Mouse (Mus musculus) heart, postnatal 0 days (tissue): Measurements from ENCODE around the gene Erbb2. TPM values are rescaled to one million over a fixed set of nuclear protein-coding genes. Genes with fewer than 3 reads are reported as not detected.
A peak's percentile ranks its signal among the peaks of the same experiment; 100 is the strongest.

Experiments used
- ATAC-seq: fragments of 200-750 bp; cut with Nextera tagmentation; 2 replicates; pipeline ENCODE4 v1.8.0; 2017; ENCODE audit warnings: low read depth, moderate number of reproducible peaks, moderate library complexity; ENCODE audit not compliant: insufficient read depth
- DNase-seq: peaks from one replicate; pipeline ENCODE4 v3.0.0-alpha.2; 2016; ENCODE audit warnings: low spot score
- H3K27ac ChIP-seq: fragments of 300-500 bp; sonication (generic); 2 replicates; pipeline ENCODE4 v1.5.1; 2014; ENCODE audit warnings: low read depth, mild to moderate bottlenecking
- H3K27me3 ChIP-seq: fragments of 300-500 bp; sonication (generic); 2 replicates; pipeline ENCODE4 v1.6.1; 2014; ENCODE audit warnings: low read length, mixed read lengths; ENCODE audit not compliant: control insufficient read depth, insufficient read depth
- H3K36me3 ChIP-seq: fragments of 300-500 bp; sonication (generic); replicated peaks from 2 replicates; pipeline ENCODE4 v1.6.1; 2014; ENCODE audit warnings: low read length, mixed read lengths; ENCODE audit not compliant: control insufficient read depth, insufficient read depth
- H3K4me1 ChIP-seq: fragments of 300-500 bp; sonication (generic); 2 replicates; pipeline ENCODE4 v1.6.1; 2014; ENCODE audit warnings: antibody characterized with exemption; ENCODE audit not compliant: control insufficient read depth, insufficient read depth
- H3K4me2 ChIP-seq: fragments of 300-500 bp; sonication (generic); 2 replicates; pipeline ENCODE4 v1.6.1; 2014; ENCODE audit warnings: low read depth, mild to moderate bottlenecking, low read length, moderate library complexity
- H3K4me3 ChIP-seq: fragments of 300-500 bp; sonication (generic); 2 replicates; pipeline ENCODE4 v1.5.1; 2014; ENCODE audit warnings: low read depth, low read length
- H3K9ac ChIP-seq: fragments of 300-500 bp; sonication (generic); replicated peaks from 2 replicates; pipeline ENCODE4 v1.6.1; 2014; ENCODE audit warnings: low read depth, low read length, mixed read lengths
- H3K9me3 ChIP-seq: fragments of 300-500 bp; sonication (generic); replicated peaks from 2 replicates; pipeline ENCODE4 v1.6.1; 2016; ENCODE audit warnings: low read length; ENCODE audit not compliant: control insufficient read depth
- CTCF ChIP-seq: IDR thresholded peaks from 2 replicates; pipeline ENCODE4 v1.5.1; 2016; ENCODE audit warnings: antibody characterized with exemption, control low read depth, low read depth
- EP300 ChIP-seq: IDR thresholded peaks from 2 replicates; pipeline ENCODE4 v1.6.1; 2016; ENCODE audit warnings: antibody characterized with exemption, low read depth
- WGBS: fragments of 180-500 bp; shearing (Covaris S2); extraction: QIAGEN DNeasy Blood & Tissue Kit; methylation state at CpG from one replicate; pipeline ENCODE4 v1.1.7; 2014; 5-methylcytosine and 5-hydroxymethylcytosine counted together
- polyA plus RNA-seq: library from polyadenylated mRNA; unstranded; fragments of >200 nt; fragmentation: Nextera tagmentation; extraction: Ambion mirVana; gene quantifications from 2 replicates; pipeline ENCODE4 v1.2.1, GENCODE M21; 2015
- total RNA-seq: library from RNA; depleted of rRNA; stranded (reverse); fragments of >200 nt; gene quantifications from 2 replicates; pipeline ENCODE4 v1.2.3, GENCODE M21; 2014; ENCODE audit warnings: low replicate concordance

The Erbb2 gene
- total and polyA plus RNA-seq, 2 experiments from 2014 or later: 15.5 to 23.2 TPM

DNA sequence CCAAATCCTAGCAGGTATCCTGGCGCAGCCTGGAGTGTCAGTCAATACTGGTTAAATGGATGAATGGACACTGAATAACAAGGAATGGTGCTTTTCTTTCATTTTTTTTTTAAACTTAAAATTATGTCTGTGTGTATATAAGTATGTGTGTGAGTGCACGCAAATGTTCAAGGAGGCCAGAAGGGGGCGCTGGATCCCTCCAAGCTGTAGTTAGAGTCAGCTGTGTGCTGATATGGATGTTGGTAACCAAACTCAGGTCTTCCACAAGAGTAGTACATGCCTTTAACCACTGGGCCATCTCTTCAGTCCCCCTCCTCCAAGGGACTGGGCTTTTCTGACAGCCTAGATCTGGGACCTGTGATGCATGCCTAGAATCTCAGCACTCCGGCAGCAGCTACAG is 43.2 kb downstream of the Erbb2 start:
- ATAC-seq: no peak
- no peak overlapping the region for H3K9ac ChIP-seq
- no peaks in the 10 kb centered on the region for H3K36me3 ChIP-seq
- 79% methylated on average over 4 of the region's 4 CpGs for WGBS
- no peak for DNase-seq
- no peak overlapping the region for H3K4me2 ChIP-seq
- no peak for TF ChIP-seq EP300
- no peak for TF ChIP-seq CTCF
- H3K27ac ChIP-seq: no peak overlapping the region
- no peaks in the 10 kb centered on the region for H3K4me1 ChIP-seq
- no peak overlapping the region for H3K4me3 ChIP-seq
- peaks cover 26% of the 10 kb centered on the region for H3K27me3 ChIP-seq
- no peaks in the 10 kb centered on the region for H3K9me3 ChIP-seq

DNA sequence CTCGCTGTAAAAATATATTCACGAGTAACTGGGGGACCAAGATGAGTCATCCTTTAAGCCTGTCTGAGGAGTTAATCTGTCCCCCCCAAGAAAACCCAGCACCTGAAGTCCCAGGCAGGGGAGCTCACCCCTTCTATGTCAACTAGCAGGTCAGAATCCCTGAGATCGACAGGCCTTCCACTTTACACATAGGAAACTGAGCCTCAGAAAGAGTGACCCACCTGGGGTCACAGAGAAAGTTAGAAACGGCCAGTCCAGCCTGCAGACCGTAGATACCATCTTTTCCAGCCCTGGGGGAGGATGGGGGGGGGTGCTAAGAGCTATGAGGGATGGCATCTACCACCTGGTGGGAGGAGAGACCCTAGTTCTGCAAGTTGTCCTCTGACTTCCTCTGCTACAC is 44.3 kb downstream of the Erbb2 start:
- TF ChIP-seq EP300 (no peak), CTCF (no peak)
- no peak overlapping the region for H3K27ac ChIP-seq
- no peak overlapping the region for H3K9ac ChIP-seq
- H3K4me1 ChIP-seq: no peaks in the 10 kb centered on the region
- H3K27me3 ChIP-seq: peaks cover 22% of the 10 kb centered on the region
- no peaks in the 10 kb centered on the region for H3K36me3 ChIP-seq
- H3K4me3 ChIP-seq: no peak overlapping the region
- 68% methylated on average over 5 of the region's 5 CpGs for WGBS
- no peaks in the 10 kb centered on the region for H3K9me3 ChIP-seq
- no peak overlapping the region for H3K4me2 ChIP-seq
- DNase-seq (no peak), ATAC-seq (no peak)

- 21% methylated on average over 9 of the region's 9 CpGs for WGBS
- no peak overlapping the region for H3K27ac ChIP-seq
- no peak overlapping the region for H3K9ac ChIP-seq
- no peak for ATAC-seq
- no peaks in the 10 kb centered on the region for H3K36me3 ChIP-seq
- no peaks in the 10 kb centered on the region for H3K4me1 ChIP-seq
- TF ChIP-seq EP300 (no peak), CTCF (no peak)
- H3K27me3 ChIP-seq: peaks cover 22% of the 10 kb centered on the region
- no peaks in the 10 kb centered on the region for H3K9me3 ChIP-seq
- H3K4me3 ChIP-seq: peak overlapping the region; percentile 55
- DNase-seq: no peak
- H3K4me2 ChIP-seq: peak overlapping the region; percentile 79
These were observed 44.7 kb downstream of the Erbb2 start for GRCm38 (mm10) chr11:98456945-98457344.

GRCm38 (mm10) chr11:98457367-98458120 is 45.3 kb downstream of the Erbb2 start:
- Histone ChIP-seq H3K27ac (peak overlapping the region; percentile 33; the same call in 1 of the 2 replicates), H3K27me3 (peaks cover 22% of the 10 kb centered on the region), H3K36me3 (no peaks in the 10 kb centered on the region), H3K9ac (peak overlapping the region; percentile 49), H3K9me3 (no peaks in the 10 kb centered on the region), H3K4me2 (peak overlapping the region; percentile 79), H3K4me1 (no peaks in the 10 kb centered on the region), H3K4me3 (peak overlapping the region; percentile 55)
- peak; percentile 82 for DNase-seq
- 2% methylated on average over 56 of the region's 64 CpGs for WGBS
- peak; percentile 85 for ATAC-seq
- TF ChIP-seq EP300: no peak
- peak; percentile 54 for TF ChIP-seq CTCF

- Histone ChIP-seq H3K9me3 (no peaks in the 10 kb centered on the region), H3K27me3 (peaks cover 22% of the 10 kb centered on the region), H3K4me3 (peak overlapping the region; percentile 55), H3K4me2 (peak overlapping the region; percentile 79), H3K36me3 (no peaks in the 10 kb centered on the region), H3K27ac (peak overlapping the region; percentile 33; the same call in 1 of the 2 replicates), H3K9ac (peak overlapping the region; percentile 49), H3K4me1 (no peaks in the 10 kb centered on the region)
- WGBS: 5% methylated on average over 21 of the region's 30 CpGs
- ATAC-seq (peak; percentile 3; the same call in 1 of the 2 replicates), DNase-seq (no peak)
- TF ChIP-seq CTCF (no peak), EP300 (no peak)
These were observed 46.1 kb downstream of the Erbb2 start for GRCm38 (mm10) chr11:98458121-98458990.
